Mouse (Mus musculus) midbrain, embryonic 13.5 days (tissue): Measurements from ENCODE around the gene Gnptg. TPM values are rescaled to one million over a fixed set of nuclear protein-coding genes. Genes with fewer than 3 reads are reported as not detected.
A peak's percentile ranks its signal among the peaks of the same experiment; 100 is the strongest.

Experiments
- ATAC-seq: fragments of 200-750 bp; cut with Nextera tagmentation; 2 replicates; pipeline ENCODE4 v1.8.0; 2017; ENCODE audit warnings: mild to moderate bottlenecking, moderate TSS enrichment, moderate library complexity
- H3K27ac ChIP-seq: fragments of 300-500 bp; sonication (generic); 2 replicates; pipeline ENCODE4 v1.5.1; 2015; ENCODE audit warnings: inconsistent platforms, mild to moderate bottlenecking, moderate library complexity
- H3K27me3 ChIP-seq: fragments of 300-500 bp; sonication (generic); 2 replicates; pipeline ENCODE4 v1.6.1; 2015; ENCODE audit warnings: mild to moderate bottlenecking, inconsistent platforms
- H3K36me3 ChIP-seq: fragments of 300-500 bp; sonication (generic); 2 replicates; pipeline ENCODE4 v1.6.1; 2015; ENCODE audit warnings: mild to moderate bottlenecking, inconsistent platforms
- H3K4me1 ChIP-seq: fragments of 300-500 bp; sonication (generic); replicated peaks from 2 replicates; pipeline ENCODE4 v1.6.1; 2015; ENCODE audit warnings: inconsistent platforms
- H3K4me2 ChIP-seq: fragments of 300-500 bp; sonication (generic); replicated peaks from 2 replicates; pipeline ENCODE4 v1.6.1; 2015; ENCODE audit warnings: moderate library complexity, mild to moderate bottlenecking, inconsistent platforms
- H3K4me3 ChIP-seq: fragments of 300-500 bp; sonication (generic); replicated peaks from 2 replicates; pipeline ENCODE4 v1.5.1; 2015; ENCODE audit warnings: mild to moderate bottlenecking, inconsistent platforms
- H3K9ac ChIP-seq: fragments of 300-500 bp; sonication (generic); replicated peaks from 2 replicates; pipeline ENCODE4 v1.6.1; 2015; ENCODE audit warnings: mild to moderate bottlenecking, inconsistent platforms
- H3K9me3 ChIP-seq: fragments of 300-500 bp; sonication (generic); 2 replicates; pipeline ENCODE4 v1.6.1; 2016; ENCODE audit warnings: mild to moderate bottlenecking, inconsistent platforms
- WGBS: fragments of 180-500 bp; shearing (Covaris S2); methylation state at CpG from one replicate; pipeline ENCODE4 v1.1.7; 2015; 5-methylcytosine and 5-hydroxymethylcytosine counted together
- polyA plus RNA-seq: library from polyadenylated mRNA; unstranded; fragments of >200 nt; fragmentation: Nextera tagmentation; extraction: Ambion mirVana; gene quantifications from 2 replicates; pipeline ENCODE4 v1.2.1, GENCODE M21; 2015

Gene Gnptg
- polyA plus RNA-seq, result 86.0 and 90.4 TPM in 2 replicates

DNA sequence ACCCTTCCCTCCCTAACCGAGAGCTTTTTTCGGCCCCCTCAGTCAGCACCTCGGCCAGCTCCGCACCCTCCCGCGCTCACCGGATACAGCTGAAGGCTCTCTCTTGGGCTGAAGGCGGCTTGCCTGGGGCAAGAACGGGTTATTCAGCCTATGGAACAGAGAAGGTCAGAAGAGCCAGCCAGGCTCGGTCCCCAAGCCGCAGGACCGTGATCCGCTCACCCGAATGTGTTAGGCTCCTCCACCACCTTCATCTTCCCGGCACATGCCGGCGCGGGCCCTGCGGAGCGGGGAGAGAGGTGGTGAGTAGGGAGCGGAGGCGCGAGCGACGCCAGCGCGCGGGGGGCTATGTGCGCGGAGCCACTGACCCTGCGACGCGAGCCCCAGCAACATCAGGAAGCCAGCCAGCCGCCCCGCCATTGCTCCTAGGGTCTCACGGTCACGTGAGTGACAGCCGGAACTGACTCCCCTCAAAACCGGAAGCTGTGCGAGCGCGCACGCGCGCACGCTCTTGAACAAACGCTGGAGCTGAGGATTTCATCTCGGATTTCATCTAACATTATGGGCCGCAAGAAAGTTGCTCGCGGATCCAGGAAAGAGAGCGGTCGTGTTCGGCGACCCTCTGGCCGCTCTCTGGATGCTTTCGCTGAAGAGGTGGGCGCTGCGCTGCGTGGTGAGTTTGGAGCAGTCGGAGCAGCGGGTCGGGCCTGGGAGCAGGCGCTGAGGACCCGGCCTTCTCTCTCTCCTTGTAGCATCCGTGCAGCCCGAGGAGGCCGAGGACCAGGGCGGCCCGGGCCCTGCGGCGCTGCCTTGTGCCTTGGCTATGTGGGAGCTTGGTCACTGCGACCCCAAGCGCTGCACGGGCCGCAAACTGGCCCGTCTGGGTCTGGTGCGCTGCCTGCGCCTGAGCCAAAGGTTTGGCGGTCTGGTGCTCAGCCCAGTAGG is at the start of gene Gnptg, which contains the start of gene Tsr3:
Gene Gnptg, minus strand, starts transcription at position 430 of the 942 bp plus-strand sequence.
Gene Tsr3, plus strand, starts transcription at position 476 of the 942 bp plus-strand sequence.
- Histone ChIP-seq H3K4me2 (peak within 1 kb of the TSS; percentile 99), H3K4me3 (peak within 1 kb of the TSS; percentile 99), H3K27ac (peak within 1 kb of the TSS; percentile 79), H3K36me3 (peaks cover 54% of the 10 kb centered on the region), H3K27me3 (no peaks in the 10 kb centered on the region), H3K9me3 (no peaks in the 10 kb centered on the region), H3K4me1 (peaks cover 29% of the 10 kb centered on the region), H3K9ac (peak within 1 kb of the TSS; percentile 99)
- under 1% methylated on average over 79 of the region's 80 CpGs for WGBS
- ATAC-seq, result peak; percentile 87

DNA sequence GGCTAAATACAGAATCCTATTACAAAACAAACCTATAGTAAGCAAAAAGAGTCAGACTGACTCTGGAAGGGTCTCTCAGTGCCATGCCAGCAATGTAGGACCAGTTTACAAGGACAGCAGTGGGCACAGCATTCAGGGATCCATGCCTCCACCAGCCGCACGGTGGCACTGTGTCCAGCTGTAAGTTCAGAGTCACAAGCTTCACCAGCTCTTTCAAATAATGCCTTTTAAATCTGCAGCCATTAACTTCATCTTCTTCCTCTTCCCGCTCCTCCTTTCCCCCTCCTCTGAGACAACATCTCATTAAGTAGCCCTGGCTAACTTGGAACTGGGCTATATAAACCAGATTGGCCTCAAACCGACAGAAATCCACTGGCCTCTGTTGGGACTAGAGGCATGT is 48.9 kb upstream of the Gnptg start:
- Histone ChIP-seq H3K27ac (no peak overlapping the region), H3K4me2 (no peak overlapping the region), H3K4me3 (no peak overlapping the region), H3K27me3 (no peaks in the 10 kb centered on the region), H3K36me3 (no peaks in the 10 kb centered on the region), H3K4me1 (no peaks in the 10 kb centered on the region), H3K9me3 (no peaks in the 10 kb centered on the region), H3K9ac (no peak overlapping the region)
- WGBS, result 26% methylated on average over 4 of the region's 4 CpGs
- ATAC-seq, result no peak

DNA sequence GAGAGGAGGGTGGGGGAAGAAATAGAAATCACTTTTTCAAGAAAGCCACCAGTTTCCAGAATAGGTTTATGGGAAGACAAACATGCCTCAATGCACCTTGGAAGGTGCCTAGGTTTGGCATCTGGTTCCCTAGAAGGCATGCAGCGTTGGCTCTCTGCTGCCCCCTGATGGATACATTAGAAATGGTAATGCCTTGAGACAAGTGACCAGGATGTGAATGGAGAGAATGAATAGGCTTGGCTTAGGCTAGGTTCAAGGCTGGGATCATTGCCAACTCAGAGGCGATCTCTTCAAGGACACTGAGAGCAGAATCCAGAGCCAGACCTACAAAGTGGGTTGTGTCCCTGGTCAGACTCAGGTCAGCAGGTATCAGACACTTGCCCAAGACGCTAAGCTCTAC is 45.1 kb upstream of the Gnptg start:
- Histone ChIP-seq H3K9ac (no peak overlapping the region), H3K4me2 (no peak overlapping the region)

DNA sequence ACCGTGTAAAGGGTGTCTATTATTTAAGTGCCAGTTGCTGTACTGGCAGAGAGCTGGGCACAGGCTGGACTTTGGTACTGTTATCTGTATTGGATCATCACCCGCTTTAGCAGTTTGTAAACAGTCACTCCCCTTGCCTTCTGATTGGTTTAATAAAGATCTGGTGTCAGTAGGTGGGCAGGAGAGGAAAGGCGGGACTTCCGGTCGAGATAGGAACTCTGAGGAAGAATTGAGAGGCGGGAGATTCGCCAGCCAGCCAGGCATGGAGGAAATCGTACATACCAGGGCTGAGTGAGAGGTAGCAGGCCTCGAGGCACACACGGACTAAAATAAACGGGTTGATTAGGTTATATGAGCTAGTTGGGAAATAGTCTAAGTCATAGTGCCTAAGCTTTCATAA is 42.2 kb upstream of the Gnptg start:
- H3K9ac ChIP-seq, result no peak overlapping the region
- H3K4me1 ChIP-seq, result no peaks in the 10 kb centered on the region
- no peak overlapping the region for H3K27ac ChIP-seq
- no peak for ATAC-seq
- 51% methylated on average over 11 of the region's 11 CpGs for WGBS
- H3K4me2 ChIP-seq, result no peak overlapping the region
- no peaks in the 10 kb centered on the region for H3K36me3 ChIP-seq
- H3K27me3 ChIP-seq, result peaks cover 9% of the 10 kb centered on the region; the same call in 1 of the 2 replicates
- no peaks in the 10 kb centered on the region for H3K9me3 ChIP-seq
- H3K4me3 ChIP-seq, result no peak overlapping the region

More for the DNA sequence above, 45.1 kb upstream of the Gnptg start:
- no peak; the same call in 1 of the 2 replicates for ATAC-seq
- Histone ChIP-seq H3K27ac (no peak overlapping the region), H3K4me1 (no peaks in the 10 kb centered on the region), H3K36me3 (no peaks in the 10 kb centered on the region), H3K4me3 (no peak overlapping the region), H3K9me3 (no peaks in the 10 kb centered on the region), H3K27me3 (peaks cover 4% of the 10 kb centered on the region; the same call in 1 of the 2 replicates)
- 17% methylated on average over 3 of the region's 3 CpGs for WGBS

DNA sequence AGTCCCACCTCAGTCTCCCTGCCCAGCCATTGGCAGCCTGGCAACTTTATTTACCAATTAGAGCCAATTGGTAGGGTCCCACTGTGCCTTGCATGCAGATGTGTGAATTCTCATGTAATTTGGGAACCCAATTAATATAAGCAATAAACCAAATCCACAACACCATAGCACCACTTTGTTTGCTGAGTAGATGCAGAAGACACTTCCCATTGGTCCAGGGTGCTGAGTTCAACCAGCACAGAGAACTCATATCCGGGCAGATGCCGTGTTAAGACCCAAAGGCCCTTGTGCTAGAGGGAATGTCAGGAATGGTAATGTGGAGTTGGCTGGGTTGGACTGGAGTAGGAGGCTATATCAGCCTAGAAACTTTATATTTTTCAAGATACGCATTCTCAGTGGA is 35.9 kb upstream of the Gnptg start:
- no peak for ATAC-seq
- H3K27ac ChIP-seq, result no peak overlapping the region
- H3K4me3 ChIP-seq, result no peak overlapping the region
- WGBS, result 94% methylated on average over 3 of the region's 3 CpGs
- H3K36me3 ChIP-seq, result no peaks in the 10 kb centered on the region
- H3K9ac ChIP-seq, result no peak overlapping the region
- H3K4me2 ChIP-seq, result no peak overlapping the region
- peaks cover 23% of the 10 kb centered on the region for H3K4me1 ChIP-seq
- peaks cover 9% of the 10 kb centered on the region; the same call in 1 of the 2 replicates for H3K27me3 ChIP-seq
- no peaks in the 10 kb centered on the region for H3K9me3 ChIP-seq

DNA sequence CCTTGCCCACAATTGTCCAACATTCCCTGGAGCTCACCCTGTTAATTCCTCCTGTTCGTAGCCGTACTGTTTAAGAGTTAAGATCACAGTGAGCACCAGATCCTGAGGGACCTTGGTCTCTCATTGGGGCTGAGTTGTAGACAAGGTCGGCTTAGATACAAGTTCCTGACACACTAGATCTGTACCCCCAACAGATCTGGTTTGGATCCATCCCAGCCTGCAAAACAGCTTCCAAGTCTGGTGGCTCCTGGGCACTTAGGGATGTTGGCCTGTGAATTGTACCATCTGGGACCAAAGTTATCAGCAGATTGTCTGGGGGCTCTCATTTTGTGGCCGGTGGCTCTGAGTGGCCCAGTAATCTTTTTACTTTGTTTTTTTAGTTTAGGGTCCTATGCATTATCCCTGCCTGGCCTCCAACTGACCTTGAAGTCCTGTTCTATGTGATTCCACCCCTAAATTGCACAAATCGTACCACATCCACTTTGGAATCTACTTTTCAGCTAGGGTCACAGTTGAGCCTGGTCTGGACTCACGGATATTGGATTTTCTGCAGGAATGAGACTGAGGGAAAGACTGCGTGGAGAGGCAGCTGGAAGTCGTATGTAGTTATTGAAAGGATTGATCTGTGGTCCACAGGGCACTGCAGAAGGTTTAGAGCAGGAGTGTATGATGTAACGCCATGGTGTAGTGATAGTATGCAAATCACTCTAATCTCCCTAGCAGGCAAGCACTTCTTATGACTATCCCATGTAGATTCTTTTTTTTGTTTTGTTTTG is 34.8 kb upstream of the Gnptg start, which contains the start of gene Ube2i:
Gene Ube2i, minus strand, starts transcription at position 52 of the 776 bp plus-strand sequence.
- Histone ChIP-seq H3K27ac (peak within 1 kb of the TSS; percentile 99), H3K27me3 (0 out of 2 replicates have a peak, but pooled peaks cover 5% of the 10 kb centered on the region), H3K4me3 (peak within 1 kb of the TSS; percentile 86), H3K9me3 (no peaks in the 10 kb centered on the region), H3K36me3 (peaks cover 2% of the 10 kb centered on the region), H3K4me2 (peak within 1 kb of the TSS; percentile 47), H3K9ac (peak within 1 kb of the TSS; percentile 99), H3K4me1 (peaks cover 34% of the 10 kb centered on the region)
- WGBS, result 80% methylated on average over 9 of the region's 9 CpGs
- ATAC-seq, result no peak

DNA sequence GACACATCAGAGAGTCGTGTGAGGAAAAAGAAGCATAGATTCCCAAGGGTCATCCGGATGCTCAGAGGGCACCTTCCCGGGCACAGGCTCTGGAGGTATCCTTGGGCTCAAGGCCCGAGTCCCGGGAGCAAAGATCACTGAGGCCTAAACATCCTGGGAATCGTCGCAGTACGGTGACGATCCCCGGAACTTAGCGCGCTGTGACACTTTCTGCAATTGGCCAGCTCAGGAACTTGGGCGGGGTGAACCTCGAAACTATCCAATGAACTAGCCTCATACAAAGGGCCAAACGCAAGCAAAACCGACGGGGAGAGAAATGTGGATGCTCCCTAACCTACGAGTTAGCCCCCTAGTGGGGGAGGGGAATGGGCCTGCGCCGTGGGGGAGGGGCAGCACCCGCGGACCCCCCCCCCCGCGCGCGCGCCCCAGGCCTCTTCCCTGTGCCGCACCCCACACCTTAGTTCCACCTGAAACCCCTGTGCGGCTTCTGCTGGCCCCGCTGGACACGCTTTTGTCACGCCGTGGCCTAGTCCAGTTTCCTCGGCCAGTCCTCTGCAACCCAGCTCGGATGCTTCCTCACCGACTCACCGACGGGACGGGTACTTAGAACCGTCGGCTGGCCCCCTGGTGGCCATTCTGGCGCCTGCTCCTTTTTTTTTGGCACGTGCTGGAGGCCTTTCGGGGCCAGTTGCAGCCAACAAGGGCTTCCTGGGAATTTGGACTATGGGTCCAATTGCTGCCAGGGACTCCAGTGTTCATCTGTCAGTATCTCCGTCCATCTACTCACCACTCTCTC is 34.0 kb upstream of the Gnptg start:
- H3K4me3 ChIP-seq, result peak overlapping the region; percentile 86
- no peaks in the 10 kb centered on the region for H3K9me3 ChIP-seq
- peak overlapping the region; percentile 99 for H3K9ac ChIP-seq
- peak overlapping the region; percentile 99 for H3K27ac ChIP-seq
- under 1% methylated on average over 45 of the region's 45 CpGs for whole genome bisulfite sequencing
- 0 out of 2 replicates have a peak, but pooled peaks cover 5% of the 10 kb centered on the region for H3K27me3 ChIP-seq
- peak; percentile 88 for ATAC-seq
- peaks cover 11% of the 10 kb centered on the region for H3K36me3 ChIP-seq
- peak overlapping the region; percentile 47 for H3K4me2 ChIP-seq
- H3K4me1 ChIP-seq, result peaks cover 42% of the 10 kb centered on the region

DNA sequence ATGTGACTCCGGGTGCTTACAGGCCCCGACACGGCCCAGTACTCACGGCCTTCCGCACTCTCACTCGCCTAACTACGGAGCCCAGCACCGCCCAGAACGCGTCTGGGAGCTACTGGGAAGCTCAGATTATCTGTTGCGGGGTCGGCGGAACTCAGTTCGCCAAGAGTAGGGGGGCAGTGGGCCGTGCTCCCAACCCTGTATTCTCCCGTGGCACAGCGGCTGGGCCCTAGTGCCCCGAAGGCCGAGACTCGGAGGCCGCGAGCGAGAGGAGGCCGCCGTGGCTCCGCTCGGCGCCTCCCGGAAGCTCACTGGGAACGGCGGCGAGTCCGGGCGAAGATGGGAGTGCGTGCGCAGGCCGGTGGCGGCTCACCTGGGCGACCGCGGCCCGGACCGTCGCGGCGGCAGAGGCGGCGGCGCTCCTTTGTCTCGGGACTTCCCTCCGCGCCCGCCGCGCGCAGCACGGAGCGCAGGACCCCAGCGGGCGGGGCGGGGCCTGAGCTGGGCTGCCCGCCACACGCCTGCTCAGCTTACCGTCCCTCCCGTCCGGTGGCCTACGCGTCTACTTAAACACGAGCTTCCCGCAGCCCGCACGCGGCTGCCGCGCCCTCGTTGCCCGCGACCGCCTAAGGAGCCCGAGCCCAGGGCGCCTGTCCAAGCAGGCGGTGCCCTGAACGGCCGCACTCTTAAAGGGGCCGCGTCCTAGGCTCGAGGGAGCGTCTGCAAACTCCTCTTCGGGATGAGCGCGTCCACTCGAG is 33.2 kb upstream of the Gnptg start:
- Histone ChIP-seq H3K27ac (peak overlapping the region; percentile 99), H3K4me1 (peaks cover 44% of the 10 kb centered on the region), H3K9me3 (no peaks in the 10 kb centered on the region), H3K27me3 (0 out of 2 replicates have a peak, but pooled peaks cover 5% of the 10 kb centered on the region), H3K4me2 (peak overlapping the region; percentile 97), H3K36me3 (peaks cover 19% of the 10 kb centered on the region), H3K9ac (peak overlapping the region; percentile 99), H3K4me3 (peak overlapping the region; percentile 86)
- ATAC-seq, result peak; percentile 93
- WGBS, result under 1% methylated on average over 76 of the region's 92 CpGs

DNA sequence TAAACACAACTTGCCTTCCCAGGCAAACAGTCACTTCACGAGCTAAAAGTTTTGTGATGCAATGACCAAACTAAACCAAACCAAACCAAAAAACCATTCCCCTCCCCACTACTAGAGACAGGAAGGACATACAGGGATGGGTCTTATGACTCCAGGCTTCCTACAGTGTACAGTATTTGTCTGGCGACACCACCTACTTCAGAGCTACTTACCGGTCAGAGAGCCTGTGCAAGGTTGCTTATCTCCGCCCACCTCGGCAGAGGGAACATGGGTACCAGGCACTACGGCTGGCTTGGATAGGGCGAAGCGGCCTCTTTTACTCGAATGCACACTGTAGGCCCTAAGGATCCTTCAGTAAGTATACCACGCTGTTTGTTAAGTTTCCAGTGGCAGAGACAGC is 32.4 kb upstream of the Gnptg start:
- Histone ChIP-seq H3K4me2 (peak overlapping the region; percentile 97), H3K4me1 (peaks cover 44% of the 10 kb centered on the region), H3K9me3 (no peaks in the 10 kb centered on the region), H3K36me3 (peaks cover 27% of the 10 kb centered on the region), H3K27ac (peak overlapping the region; percentile 99), H3K9ac (peak overlapping the region; percentile 99), H3K4me3 (peak overlapping the region; percentile 86), H3K27me3 (no peaks in the 10 kb centered on the region)
- ATAC-seq, result no peak
- WGBS, result 1% methylated on average over 10 of the region's 10 CpGs

DNA sequence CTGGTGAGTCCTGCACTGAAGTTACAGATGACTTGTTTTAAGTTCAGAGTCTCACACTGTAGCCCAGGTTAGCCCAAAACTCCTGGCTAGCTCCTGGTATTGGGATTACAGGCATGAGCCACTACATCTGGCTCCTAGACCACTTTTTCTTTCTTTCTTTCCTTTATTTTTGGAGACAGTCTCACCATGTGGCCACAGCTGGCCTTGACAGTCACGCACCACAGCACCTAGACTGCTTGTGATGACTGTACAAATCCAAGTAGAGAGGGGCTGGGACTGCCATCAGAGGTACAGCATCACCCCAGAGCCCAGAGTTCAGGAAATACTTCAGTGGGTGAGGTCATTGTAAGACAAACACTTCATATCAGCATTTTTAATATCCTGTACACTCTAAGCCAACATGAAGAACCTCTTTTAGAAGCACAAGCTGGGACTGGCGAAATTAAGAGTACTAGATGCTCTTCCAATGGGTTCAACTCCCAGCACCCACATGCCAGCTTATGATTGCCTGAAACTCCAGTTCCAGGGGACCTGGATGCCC is 30.9 kb upstream of the Gnptg start:
- Histone ChIP-seq H3K4me3 (peak overlapping the region; percentile 86), H3K4me1 (peaks cover 44% of the 10 kb centered on the region), H3K4me2 (peak overlapping the region; percentile 97), H3K9ac (peak overlapping the region; percentile 4; the same call in 1 of the 2 replicates), H3K27ac (no peak overlapping the region), H3K9me3 (no peaks in the 10 kb centered on the region), H3K36me3 (peaks cover 41% of the 10 kb centered on the region), H3K27me3 (no peaks in the 10 kb centered on the region)
- no peak for ATAC-seq
- WGBS, result 91% methylated on average over 2 of the region's 2 CpGs
